Mouse (Mus musculus): ENCODE data around the gene Cdhr3. TPM values are rescaled to one million over a fixed set of nuclear protein-coding genes. Genes with fewer than 3 reads are reported as not detected.
"Not testable (repeated sequence)": the region's sequence is repeated elsewhere in the genome, so short reads cannot be mapped to it uniquely, and the experiment has no call there.

The Cdhr3 gene
- polyA plus RNA-seq, 1 experiment from 2014 or later: not detected

DNA sequence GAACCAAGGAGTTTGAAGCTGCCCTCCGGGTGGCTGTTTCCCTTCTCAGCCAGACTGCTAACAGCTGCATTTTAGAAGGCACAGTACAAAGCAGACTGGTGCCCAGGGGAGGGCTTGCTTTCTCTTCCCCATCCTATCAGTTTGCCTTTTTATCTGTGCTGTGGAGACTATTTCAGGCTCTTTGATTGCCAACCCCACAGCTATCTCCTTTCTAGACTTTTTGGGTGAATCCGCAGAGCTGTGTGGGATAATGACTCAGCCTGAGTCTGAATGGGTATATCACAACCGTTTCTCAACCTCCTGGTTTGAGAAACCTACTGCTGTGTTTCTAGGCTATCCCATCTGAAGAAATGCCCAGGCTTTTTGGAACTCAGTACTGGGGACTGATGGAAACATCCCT lies 27.5 kb downstream of the Cdhr3 start:
- H3K27me3 ChIP-seq (ENCODE audit: control insufficient read depth, insufficient read depth, low read length): no peaks in the 10 kb centered on the region
- H3K9me3 ChIP-seq (ENCODE audit: control insufficient read depth, low read length): no peaks in the 10 kb centered on the region
- 77% methylated on average over 3 of the region's 3 CpGs for WGBS
- no peak overlapping the region for H3K4me2 ChIP-seq (replicated peaks; ENCODE audit: low read depth, low read length)
- no peaks in the 10 kb centered on the region for H3K4me1 ChIP-seq (ENCODE audit: control insufficient read depth, insufficient read depth, low read length)
- H3K4me3 ChIP-seq (ENCODE audit: low read length): no peak overlapping the region
- H3K27ac ChIP-seq (ENCODE audit: low read depth, low read length): no peak overlapping the region
- ATAC-seq (ENCODE audit: low FRiP score, low TSS enrichment): no peak
- H3K36me3 ChIP-seq (ENCODE audit: control insufficient read depth, insufficient read depth, low read length): no peaks in the 10 kb centered on the region
- no peak overlapping the region for H3K9ac ChIP-seq (ENCODE audit: low read depth, low read length)

DNA sequence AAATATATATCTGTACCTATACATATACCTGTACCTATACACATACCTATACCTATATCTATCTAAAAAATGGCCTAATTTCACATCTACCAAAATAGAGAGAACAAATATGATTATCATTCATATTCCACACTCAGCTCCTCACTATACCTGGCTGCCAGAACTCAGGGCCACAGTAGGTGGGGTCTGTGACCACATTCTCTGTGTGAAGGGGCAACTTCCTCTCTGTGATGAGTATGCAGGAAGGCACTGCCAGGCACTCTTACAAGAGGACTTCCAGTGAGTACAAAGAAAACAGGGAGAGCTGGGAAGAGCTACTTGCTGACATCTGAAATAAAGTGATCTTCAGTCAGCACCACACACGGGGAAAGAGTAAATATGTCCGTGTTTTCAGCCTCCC lies 28.4 kb downstream of the Cdhr3 start:
- Histone ChIP-seq H3K4me2 (replicated peaks; ENCODE audit: low read depth, low read length) (no peak overlapping the region), H3K27ac (ENCODE audit: low read depth, low read length) (no peak overlapping the region), H3K4me1 (ENCODE audit: control insufficient read depth, insufficient read depth, low read length) (no peaks in the 10 kb centered on the region), H3K36me3 (ENCODE audit: control insufficient read depth, insufficient read depth, low read length) (no peaks in the 10 kb centered on the region), H3K27me3 (ENCODE audit: control insufficient read depth, insufficient read depth, low read length) (no peaks in the 10 kb centered on the region), H3K9ac (ENCODE audit: low read depth, low read length) (no peak overlapping the region), H3K4me3 (ENCODE audit: low read length) (no peak overlapping the region), H3K9me3 (ENCODE audit: control insufficient read depth, low read length) (no peaks in the 10 kb centered on the region)
- WGBS: 79% methylated on average over 2 of the region's 2 CpGs
- no peak for ATAC-seq (ENCODE audit: low FRiP score, low TSS enrichment)

DNA sequence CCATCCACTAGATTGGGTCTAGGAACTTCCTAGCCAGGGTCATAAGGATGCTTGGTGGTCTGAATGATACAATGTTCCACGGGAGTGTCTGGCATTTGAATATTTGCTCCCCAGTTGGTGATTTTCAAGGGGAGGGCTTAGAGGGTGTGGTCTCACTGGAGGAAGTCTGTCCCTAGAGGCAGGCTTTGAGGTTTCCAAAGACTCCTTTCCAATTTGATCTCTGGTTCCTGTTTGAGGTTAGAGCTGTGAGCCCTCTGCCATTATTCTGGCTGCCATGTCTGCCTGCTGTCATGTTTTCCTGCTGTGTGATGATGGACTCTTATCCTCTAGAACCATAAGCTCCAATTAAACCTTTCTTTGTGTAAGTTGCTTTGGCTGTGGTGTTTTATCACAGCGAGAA lies 29.4 kb downstream of the Cdhr3 start:
- Histone ChIP-seq H3K9ac (ENCODE audit: low read depth, low read length) (no peak overlapping the region), H3K36me3 (ENCODE audit: control insufficient read depth, insufficient read depth, low read length) (no peaks in the 10 kb centered on the region), H3K4me2 (replicated peaks; ENCODE audit: low read depth, low read length) (no peak overlapping the region), H3K4me1 (ENCODE audit: control insufficient read depth, insufficient read depth, low read length) (no peaks in the 10 kb centered on the region), H3K27me3 (ENCODE audit: control insufficient read depth, insufficient read depth, low read length) (no peaks in the 10 kb centered on the region), H3K9me3 (ENCODE audit: control insufficient read depth, low read length) (no peaks in the 10 kb centered on the region), H3K27ac (ENCODE audit: low read depth, low read length) (no peak overlapping the region), H3K4me3 (ENCODE audit: low read length) (no peak overlapping the region)
- no peak for ATAC-seq (ENCODE audit: low FRiP score, low TSS enrichment)
- WGBS: 78% methylated on average over 2 of the region's 2 CpGs

DNA sequence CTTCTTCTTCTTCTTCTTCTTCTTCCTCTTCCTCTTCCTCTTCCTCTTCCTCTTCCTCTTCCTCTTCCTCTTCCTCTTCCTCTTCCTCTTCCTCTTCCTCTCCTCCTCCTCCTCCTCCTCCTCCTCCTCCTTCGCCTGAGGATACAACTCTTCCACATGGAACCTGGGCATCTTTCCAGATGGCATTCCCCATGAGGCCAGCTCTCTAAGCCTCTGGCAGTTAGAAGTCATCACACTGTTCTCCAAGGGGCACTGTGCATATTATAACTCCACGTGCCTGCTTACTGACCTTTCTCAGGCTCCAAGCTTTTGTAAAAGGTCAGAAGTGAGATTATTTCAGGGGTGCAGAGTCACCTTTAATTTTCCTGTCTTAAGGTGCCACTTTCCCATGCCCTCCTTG lies 30.3 kb downstream of the Cdhr3 start:
- not testable (repeated sequence) for H3K4me3 ChIP-seq (ENCODE audit: low read length); H3K9ac ChIP-seq (ENCODE audit: low read depth, low read length); H3K9me3 ChIP-seq (ENCODE audit: control insufficient read depth, low read length); H3K4me1 ChIP-seq (ENCODE audit: control insufficient read depth, insufficient read depth, low read length); H3K27ac ChIP-seq (ENCODE audit: low read depth, low read length); H3K27me3 ChIP-seq (ENCODE audit: control insufficient read depth, insufficient read depth, low read length); H3K36me3 ChIP-seq (ENCODE audit: control insufficient read depth, insufficient read depth, low read length); ATAC-seq (ENCODE audit: low FRiP score, low TSS enrichment); H3K4me2 ChIP-seq (replicated peaks; ENCODE audit: low read depth, low read length)
- WGBS: 64% methylated on average over 2 of the region's 2 CpGs

DNA sequence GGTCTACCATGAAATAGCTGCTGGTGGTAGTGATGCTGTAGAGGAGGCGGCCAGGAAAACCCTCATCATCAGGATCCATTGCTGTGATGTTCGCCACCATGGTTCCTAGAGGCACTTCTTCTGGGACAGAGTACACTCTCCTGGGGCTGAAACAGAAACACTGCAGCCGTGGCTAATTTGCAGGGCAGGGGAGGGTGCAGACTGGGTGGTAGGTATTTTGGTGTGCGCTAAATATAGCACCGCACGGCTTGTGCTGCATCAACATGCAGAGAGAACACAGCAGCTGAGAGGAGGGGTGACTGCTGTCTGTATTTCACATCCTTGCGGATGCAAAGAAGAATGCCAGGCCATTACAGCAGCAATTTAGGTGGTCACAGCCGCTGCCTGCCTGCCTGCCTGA lies 31.0 kb downstream of the Cdhr3 start:
- H3K27ac ChIP-seq (ENCODE audit: low read depth, low read length): no peak overlapping the region
- ATAC-seq (ENCODE audit: low FRiP score, low TSS enrichment): no peak
- WGBS: 44% methylated on average over 8 of the region's 8 CpGs

DNA sequence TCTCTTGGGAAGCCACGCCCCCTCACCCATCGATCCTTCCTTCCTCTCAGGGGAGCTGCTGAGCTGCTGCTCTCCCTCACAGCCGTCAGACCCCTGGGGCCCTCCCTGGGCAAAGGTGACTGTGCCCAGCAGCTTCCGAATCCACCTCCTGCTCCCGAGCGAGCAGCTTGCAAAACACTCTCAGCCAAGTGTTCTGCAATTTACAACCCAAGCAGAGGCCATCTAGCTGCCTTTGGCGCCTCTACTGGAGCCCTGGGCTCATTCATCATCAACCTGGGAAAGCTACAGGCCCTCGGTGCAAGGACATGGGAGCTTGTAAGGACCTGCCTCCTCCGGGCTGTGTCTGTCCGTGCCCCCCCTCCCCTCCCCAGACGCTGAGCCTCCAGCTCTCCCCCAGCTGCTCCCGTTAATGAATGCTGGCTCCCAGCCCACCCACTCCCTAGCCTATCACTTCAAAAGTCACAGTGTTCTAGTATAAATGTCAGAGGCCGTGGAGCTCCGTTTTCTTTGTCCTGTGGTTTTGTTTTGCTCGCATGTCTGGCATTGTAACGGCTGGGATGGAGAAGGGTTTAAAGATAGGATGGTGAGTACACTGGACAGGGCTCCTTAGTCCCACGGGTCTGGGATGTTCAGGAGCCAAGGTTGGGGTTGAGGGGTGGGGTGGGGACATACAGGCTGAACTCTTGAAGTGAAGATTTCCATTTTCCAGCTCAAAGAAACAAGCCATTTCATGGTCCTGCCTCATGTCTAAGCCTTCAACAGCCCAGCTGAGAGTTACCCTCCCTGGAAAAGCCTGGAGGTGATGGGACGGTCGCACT lies 35.2 kb downstream of the Cdhr3 start:
- Histone ChIP-seq H3K9ac (ENCODE audit: low read depth, low read length) (peak overlapping the region; percentile 5), H3K4me3 (ENCODE audit: low read length) (peak overlapping the region; percentile 5; the same call in 1 of the 2 replicates), H3K9me3 (ENCODE audit: control insufficient read depth, low read length) (no peaks in the 10 kb centered on the region), H3K4me2 (replicated peaks; ENCODE audit: low read depth, low read length) (peak overlapping the region; percentile 38), H3K36me3 (ENCODE audit: control insufficient read depth, insufficient read depth, low read length) (no peaks in the 10 kb centered on the region), H3K27ac (ENCODE audit: low read depth, low read length) (no peak overlapping the region), H3K4me1 (ENCODE audit: control insufficient read depth, insufficient read depth, low read length) (peaks cover 12% of the 10 kb centered on the region), H3K27me3 (ENCODE audit: control insufficient read depth, insufficient read depth, low read length) (no peaks in the 10 kb centered on the region)
- ATAC-seq (ENCODE audit: low FRiP score, low TSS enrichment): peak; percentile 81
- 10% methylated on average over 19 of the region's 19 CpGs for WGBS

More for the DNA sequence above, 31.0 kb downstream of the Cdhr3 start:
- Histone ChIP-seq H3K27me3 (ENCODE audit: control insufficient read depth, insufficient read depth, low read length) (no peaks in the 10 kb centered on the region), H3K4me1 (ENCODE audit: control insufficient read depth, insufficient read depth, low read length) (peaks cover 11% of the 10 kb centered on the region), H3K9ac (ENCODE audit: low read depth, low read length) (no peak overlapping the region), H3K4me3 (ENCODE audit: low read length) (no peak overlapping the region), H3K4me2 (replicated peaks; ENCODE audit: low read depth, low read length) (no peak overlapping the region), H3K36me3 (ENCODE audit: control insufficient read depth, insufficient read depth, low read length) (no peaks in the 10 kb centered on the region), H3K9me3 (ENCODE audit: control insufficient read depth, low read length) (no peaks in the 10 kb centered on the region)

DNA sequence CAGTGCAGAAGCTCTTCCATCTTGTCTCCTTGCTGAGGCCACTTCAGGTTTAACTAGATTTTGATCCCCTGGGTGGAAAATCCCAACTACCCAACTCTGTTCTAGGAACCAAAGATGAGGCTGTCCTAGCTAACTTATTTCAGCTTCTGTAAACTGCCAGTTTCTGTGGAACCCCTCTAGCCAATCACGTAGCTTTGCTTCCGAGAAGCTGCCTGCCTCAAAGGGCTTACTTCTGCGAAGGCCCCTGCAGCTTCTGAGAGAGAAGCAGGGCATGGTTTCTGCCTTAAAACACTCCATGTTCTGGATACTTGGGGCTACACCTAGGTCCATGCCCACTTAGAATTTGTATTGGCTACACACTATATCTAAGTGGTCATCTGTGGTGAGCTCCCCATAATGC lies 36.1 kb downstream of the Cdhr3 start:
- WGBS: 50% methylated on average over 3 of the region's 3 CpGs
- H3K4me2 ChIP-seq (replicated peaks; ENCODE audit: low read depth, low read length): peak overlapping the region; percentile 38; the same call in 1 of the 2 replicates
- ATAC-seq (ENCODE audit: low FRiP score, low TSS enrichment): no peak
- H3K4me1 ChIP-seq (ENCODE audit: control insufficient read depth, insufficient read depth, low read length): peaks cover 12% of the 10 kb centered on the region
- no peak overlapping the region for H3K4me3 ChIP-seq (ENCODE audit: low read length)
- H3K27me3 ChIP-seq (ENCODE audit: control insufficient read depth, insufficient read depth, low read length): no peaks in the 10 kb centered on the region; the same call in 1 of the 2 replicates
- no peaks in the 10 kb centered on the region for H3K36me3 ChIP-seq (ENCODE audit: control insufficient read depth, insufficient read depth, low read length)
- H3K9me3 ChIP-seq (ENCODE audit: control insufficient read depth, low read length): no peaks in the 10 kb centered on the region
- H3K27ac ChIP-seq (ENCODE audit: low read depth, low read length): no peak overlapping the region
- no peak overlapping the region for H3K9ac ChIP-seq (ENCODE audit: low read depth, low read length)

DNA sequence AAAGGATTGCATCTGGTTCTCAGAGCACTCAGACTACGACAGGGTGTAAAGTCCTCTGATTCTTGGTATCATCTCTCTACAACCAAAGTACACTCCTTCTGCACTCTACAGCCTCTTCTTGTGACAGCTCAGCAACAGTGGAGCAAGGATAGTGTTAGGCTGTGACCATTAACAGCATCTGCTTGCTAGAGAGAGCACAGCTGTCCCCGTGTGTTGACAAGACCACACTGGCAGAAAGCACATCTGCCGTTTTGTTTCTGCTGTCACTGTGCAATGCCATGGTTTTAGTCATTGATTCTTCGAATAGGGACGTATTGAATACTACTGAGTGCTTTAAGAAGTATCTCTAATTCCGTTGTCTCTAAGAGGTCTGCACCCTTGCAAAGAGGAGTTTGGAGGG lies 36.6 kb downstream of the Cdhr3 start:
- Histone ChIP-seq H3K4me2 (replicated peaks; ENCODE audit: low read depth, low read length) (no peak overlapping the region), H3K4me3 (ENCODE audit: low read length) (no peak overlapping the region), H3K9me3 (ENCODE audit: control insufficient read depth, low read length) (no peaks in the 10 kb centered on the region), H3K36me3 (ENCODE audit: control insufficient read depth, insufficient read depth, low read length) (no peaks in the 10 kb centered on the region), H3K27me3 (ENCODE audit: control insufficient read depth, insufficient read depth, low read length) (no peaks in the 10 kb centered on the region; the same call in 1 of the 2 replicates), H3K27ac (ENCODE audit: low read depth, low read length) (no peak overlapping the region), H3K9ac (ENCODE audit: low read depth, low read length) (no peak overlapping the region), H3K4me1 (ENCODE audit: control insufficient read depth, insufficient read depth, low read length) (peaks cover 12% of the 10 kb centered on the region)
- WGBS: 78% methylated on average over 6 of the region's 6 CpGs
- no peak for ATAC-seq (ENCODE audit: low FRiP score, low TSS enrichment)

DNA sequence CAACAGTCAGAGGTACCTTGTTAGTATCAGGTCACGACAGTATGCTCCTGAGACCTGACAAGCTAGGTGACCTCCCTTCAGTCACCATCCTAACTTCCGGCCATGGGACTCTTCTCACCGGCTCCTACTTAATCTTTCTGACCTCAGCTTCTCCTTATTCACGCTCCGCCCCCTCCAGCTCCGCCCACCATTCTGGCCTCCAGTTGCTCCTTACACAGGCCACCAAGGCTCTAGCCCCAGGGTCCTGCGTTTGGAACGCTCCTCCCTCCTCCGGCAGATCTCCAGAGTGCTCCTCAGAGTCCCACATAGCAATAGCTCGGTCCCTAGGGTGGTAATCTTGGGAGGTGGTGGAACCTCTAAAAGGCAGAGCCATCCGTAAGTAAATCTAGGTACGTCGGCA lies 38.9 kb downstream of the Cdhr3 start:
- ATAC-seq (ENCODE audit: low FRiP score, low TSS enrichment): no peak
- whole genome bisulfite sequencing: 67% methylated on average over 13 of the region's 13 CpGs
- Histone ChIP-seq H3K4me3 (ENCODE audit: low read length) (no peak overlapping the region), H3K27ac (ENCODE audit: low read depth, low read length) (no peak overlapping the region), H3K9me3 (ENCODE audit: control insufficient read depth, low read length) (no peaks in the 10 kb centered on the region), H3K27me3 (ENCODE audit: control insufficient read depth, insufficient read depth, low read length) (no peaks in the 10 kb centered on the region; the same call in 1 of the 2 replicates), H3K4me2 (replicated peaks; ENCODE audit: low read depth, low read length) (no peak overlapping the region), H3K4me1 (ENCODE audit: control insufficient read depth, insufficient read depth, low read length) (peaks cover 15% of the 10 kb centered on the region), H3K36me3 (ENCODE audit: control insufficient read depth, insufficient read depth, low read length) (no peaks in the 10 kb centered on the region), H3K9ac (ENCODE audit: low read depth, low read length) (no peak overlapping the region)

Measured in kidney, embryonic 14.5 days (tissue).